Mouse (Mus musculus) thymus, postnatal 10 days (tissue): ENCODE results near the gene Mfrp.
A peak's percentile ranks its signal among the peaks of the same experiment; 100 is the strongest.

ENCODE experiments used
- DNase-seq, 2 experiments: peaks; one replicate each; pipeline ENCODE4 v3.0.0; 2021; ENCODE audit warnings: low spot score in 2 of 2

Gene Mfrp

DNA sequence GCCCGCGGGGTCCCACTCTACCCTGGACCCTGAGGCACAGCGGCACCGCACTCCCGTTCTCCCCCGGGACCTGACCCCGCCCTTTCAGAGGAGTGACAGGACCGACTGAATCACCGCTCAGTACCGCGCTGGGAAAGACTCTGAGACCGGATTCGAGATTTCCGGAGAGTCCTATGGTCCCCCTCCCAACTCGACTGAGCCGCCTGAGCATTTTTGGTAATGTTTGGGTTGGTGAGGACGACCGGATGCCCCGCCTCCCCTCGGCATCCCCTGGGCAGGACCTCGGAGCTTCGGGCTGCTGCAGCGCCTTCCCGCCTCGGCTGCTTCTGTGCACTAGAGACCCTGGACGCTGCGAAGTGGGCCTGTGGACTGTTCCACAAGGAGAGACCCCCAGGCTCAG lies 28.5 kb downstream of the Mfrp start:
- DNase-seq, result peak; percentile 70 to 72

DNA sequence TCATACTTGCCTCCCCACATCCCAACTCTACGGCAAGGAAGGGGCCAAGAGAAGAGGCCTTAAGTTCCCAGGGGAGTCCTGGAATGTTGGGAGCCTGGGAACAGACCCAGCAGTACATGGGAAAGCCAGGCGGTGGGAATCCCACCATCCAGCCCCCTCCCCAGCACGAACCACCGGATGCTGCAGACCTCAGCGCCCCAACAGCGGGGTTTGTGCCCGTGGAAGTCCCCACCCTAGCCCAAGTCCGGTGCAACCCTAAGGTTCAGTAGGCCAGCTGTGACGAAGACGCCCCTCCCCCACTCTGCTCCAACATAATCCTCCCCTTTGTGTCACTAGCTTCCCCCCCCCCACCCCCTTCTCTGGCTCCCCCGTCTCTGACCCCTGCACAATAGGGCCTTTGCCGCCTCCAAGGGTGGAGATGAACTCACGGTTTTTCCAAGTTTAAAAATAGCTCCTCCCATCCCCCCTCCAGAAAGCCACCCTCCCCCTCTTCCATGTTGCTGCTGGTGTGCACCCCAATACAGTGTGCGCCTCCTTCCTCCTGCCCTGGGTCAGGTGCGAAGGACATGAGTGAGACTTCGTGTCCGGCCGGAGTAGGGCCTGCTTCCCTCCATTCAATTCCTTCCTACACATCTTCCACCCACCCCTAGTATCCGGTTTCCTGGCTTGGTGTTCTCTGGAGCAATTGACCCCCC lies 29.2 kb downstream of the Mfrp start:
- peak in 1 of 2 experiments; percentile 34 for DNase-seq

DNA sequence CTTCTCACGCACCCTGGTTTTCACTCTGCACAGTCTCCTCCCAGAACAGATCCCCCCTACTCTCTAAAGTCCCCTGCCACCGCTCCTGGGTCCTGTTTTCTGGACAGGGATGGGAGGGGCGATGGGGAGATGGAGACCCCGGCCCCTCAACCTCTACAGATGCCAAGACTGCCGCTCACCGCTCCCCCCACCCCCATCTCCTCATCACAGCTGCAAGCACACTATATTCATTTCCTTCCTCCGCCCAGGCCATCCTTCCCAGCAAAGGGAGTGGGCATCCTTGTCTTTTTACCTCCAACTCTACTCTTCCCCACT lies 29.7 kb downstream of the Mfrp start:
- DNase-seq, result no peak

DNA sequence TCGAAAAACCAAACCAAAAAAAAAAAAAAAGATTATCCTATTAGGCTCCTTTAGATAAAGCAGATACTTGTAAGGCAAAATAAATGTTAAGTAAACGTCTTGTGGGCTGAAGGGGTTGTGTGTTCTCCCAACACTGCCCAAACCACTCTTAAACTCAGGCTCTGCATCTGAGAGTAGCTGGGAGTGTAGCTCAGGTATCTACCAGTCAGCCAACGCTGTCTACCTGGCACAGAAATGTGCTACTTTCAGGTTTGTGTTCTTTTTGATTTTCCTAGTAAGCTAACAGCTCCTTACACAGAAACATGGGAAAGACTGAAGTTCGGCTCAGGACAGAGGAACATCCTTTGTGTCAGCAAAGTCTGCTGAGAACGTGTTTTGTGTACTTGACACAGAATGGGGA lies 30.7 kb downstream of the Mfrp start:
- no peak for DNase-seq

DNA sequence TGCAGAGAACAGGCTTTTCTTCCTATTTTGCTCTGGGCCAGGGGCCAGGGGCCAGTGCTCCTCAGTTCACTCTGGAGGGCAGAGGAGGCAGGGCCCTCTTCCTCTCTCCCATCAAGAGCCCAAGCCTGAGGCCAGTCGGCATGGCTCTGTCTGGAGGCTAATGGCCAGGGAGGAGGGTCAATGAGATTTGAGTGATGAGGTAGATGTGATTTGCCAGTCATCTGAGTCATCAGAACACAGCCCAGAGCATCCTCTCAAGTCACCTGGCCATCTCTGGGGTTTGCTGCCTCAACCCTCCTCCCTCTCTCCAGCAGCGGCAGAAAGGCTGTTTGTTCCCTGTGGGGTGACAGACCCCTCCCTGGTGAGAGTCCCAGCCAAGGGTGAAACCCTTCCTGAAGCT lies 31.8 kb downstream of the Mfrp start:
- no peak for DNase-seq

DNA sequence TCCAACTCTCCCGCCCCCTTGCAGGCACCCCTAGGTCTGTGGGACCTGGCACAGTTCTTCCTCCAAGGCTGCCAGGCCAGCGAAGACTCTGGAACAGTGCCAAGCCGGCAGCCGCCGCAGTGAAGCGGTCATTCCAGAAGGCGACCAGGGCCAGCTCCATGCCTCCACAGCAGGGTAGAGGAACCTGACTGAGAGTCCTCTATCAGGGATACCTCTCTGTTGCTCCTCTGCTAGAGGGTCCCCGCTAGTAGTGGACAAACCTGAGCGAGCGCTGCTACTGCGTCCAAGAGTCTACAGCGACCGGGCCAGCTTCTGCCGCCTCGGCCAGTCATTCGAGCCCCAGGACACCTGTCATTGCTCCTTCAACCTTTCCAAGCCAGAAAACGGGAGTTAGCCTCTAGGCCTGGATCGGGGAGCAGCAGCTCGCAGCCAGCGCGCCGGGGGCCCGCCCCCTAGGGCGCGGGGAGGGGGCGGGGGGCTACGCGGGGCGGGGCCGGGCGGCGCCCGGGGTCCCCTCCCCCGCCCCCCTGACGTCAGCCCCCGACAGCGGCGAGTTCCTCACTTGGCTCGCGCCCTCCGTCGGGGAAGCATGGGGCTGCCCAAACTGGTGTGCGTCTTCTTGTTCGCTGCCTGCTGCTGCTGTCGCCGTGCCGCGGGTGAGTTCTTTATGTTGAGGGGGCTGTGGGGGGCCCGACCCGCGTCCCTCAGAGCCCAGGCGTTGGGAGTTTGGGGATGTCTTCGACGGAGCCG lies 32.7 kb downstream of the Mfrp start, which contains the start of gene Mcam:
TSS of gene Mcam (plus strand) at position 369 of the 750 bp plus-strand sequence.
- DNase-seq, result peak in 1 of 2 experiments; percentile 50

DNA sequence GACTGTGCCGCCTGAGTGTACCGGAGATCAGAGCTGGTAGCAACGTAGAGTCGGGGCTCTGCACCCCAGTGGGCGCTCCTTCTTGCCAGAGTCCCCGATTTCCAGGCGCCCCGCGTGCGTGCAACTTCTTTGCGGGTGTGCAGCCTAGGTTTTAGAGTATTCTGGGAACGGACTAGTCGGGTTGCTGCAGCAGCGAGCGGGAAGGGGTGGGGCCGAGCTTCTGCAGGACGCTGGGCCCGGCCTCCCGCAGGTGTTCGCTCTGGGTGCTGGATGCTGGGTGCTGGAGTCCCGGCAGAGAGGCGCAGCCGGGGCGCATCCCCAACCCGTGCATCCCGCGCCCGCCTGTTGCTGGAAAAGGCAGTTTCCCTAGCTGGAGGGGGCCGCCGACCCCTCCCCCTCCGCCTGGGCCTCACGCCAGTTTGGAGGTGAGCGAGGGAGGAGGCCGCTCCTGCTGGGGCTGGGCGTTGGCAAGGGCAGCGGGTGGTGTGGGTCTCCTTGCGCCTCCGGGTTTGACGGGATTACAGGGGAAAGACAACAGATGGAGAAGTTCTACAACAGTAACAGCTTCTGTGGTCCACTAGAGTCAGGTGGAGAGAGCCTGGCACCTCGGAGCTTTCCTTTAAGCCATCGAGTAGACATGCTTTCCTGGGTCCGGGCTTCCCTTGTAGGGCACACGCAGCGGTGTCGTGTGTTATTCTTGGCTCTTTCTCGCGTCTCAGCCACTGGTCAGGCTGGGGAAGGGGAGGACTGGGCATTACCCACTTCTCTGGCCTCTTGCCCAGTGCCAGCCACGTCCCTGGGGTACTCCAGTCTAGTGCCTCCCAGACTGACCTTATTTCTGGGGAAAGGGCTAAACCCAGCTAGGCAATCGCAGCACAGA lies 33.6 kb downstream of the Mfrp start:
- peak; percentile 45 to 55 for DNase-seq

DNA sequence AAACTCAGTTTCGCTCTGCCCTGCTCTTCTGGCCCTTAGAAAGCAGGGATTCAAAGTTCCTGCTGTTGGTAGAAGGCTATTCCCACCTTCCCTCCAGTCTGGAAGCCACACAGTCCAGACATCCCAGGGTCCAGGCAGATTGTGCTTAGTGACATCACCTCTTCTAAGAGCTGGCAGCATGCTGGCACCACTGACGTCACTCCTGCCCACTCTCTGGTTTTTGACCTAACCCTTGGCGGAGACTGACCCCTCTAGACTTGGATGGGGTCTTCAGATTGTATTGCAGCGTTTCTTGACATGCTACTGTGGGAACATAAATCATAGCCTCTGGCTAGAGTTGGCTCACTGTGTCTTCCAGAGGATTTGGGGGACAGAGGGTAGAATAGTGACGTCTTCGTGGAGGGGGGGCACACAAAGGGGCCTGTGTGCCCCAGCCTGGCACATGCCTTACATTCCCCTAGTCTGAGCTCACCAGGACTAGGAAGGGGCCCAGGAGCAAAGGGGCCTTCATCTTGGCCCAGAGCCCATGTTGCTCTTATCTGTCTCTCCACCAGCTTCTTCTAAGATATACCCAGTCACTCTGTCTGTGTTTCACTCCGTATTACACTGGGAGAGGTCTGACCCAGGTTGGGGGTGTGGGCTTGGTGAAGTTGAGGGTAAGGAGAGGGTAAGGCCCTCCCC lies 34.3 kb downstream of the Mfrp start:
- DNase-seq, result no peak

DNA sequence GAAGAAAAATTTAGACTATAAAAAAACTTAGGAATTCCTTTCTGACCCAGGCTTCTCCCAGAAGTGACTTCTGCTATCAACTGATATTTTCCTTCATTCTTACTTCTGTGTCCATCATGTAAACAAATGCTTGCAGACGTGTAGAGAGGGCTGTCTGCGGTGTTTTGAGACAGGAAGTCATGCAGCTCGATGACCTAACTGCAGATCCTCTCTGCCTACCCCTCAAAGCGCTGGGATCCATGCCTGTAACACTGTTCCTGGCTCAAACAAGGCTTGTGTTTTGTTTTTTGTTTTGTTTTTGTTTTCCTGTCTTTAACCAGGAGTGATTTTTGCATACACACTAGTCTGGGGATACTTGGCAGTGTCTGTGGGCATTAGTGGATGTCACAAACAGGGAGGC lies 36.3 kb downstream of the Mfrp start:
- DNase-seq, result no peak

DNA sequence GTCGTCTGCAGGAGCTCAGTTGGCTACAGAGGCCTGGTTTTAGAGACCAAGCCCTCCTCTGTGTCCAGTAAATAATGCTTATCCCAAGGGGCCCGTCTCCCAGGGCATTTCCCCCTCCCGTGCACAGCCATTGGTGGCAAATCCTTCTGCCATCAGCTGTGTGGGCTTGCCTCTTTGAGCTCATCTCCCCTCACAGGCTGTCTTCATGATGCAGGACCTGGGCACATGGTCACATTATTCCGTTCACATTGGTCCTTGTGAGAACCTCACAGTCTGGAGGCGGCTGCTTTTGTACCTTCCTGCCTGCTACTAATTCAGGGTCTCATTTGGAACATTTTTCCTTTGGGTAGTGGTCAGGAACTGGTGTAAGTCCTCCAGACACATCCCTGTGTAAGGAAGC lies 40.4 kb downstream of the Mfrp start:
- DNase-seq, result no peak

DNA sequence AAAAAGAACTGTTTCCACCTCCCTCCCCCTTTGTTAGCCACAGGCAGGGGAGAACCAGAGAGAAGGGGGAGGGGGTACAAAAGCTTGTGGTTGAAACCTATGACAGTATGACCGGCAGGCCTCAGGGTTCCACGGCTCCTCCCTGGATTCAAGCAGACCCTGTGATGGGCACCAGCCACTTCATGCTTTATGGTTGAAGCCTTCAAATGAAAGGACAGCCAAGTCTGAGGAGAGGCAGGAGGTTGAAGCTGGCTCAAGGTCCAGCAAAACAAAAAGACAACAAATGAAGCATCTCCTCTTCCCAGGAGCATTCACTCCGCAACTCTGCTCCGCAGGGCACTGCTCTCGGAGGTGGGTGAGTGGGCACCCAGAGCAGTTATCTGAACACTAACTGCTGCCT lies 41.9 kb downstream of the Mfrp start:
- no peak for DNase-seq

DNA sequence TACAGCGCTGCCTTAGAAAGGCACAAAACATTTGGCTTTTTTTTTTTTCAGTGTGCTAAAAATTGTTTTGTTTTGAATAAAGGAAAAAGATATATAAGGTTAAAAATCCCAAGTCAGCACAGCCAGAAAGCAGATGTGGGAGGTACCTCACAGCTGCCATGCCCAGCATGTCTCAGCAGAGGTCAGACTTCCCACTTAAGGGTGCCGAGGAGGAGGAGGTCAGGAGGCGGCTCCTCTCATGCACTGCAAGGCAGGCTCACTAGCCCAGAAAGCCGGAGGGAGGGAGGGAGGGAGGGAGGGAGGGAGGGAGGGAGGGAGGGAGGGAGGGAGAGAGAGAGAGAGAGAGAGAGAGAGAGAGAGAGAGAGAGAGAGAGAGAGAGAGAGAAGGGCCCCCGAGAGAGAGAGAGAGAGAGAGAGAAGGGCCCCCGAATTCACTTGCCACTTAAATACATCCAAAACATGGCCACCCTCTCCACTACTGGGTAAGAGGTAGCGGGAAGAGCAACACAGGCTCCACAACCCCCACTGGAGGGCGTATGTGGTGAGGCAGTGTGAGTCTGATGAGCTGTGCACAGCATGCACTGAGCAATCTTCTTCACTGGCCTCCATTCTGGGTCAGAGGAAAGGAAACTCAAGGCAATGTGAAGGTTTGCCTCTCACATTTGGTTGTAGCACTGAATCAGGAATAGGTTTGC lies 42.6 kb downstream of the Mfrp start:
- DNase-seq, result no peak

DNA sequence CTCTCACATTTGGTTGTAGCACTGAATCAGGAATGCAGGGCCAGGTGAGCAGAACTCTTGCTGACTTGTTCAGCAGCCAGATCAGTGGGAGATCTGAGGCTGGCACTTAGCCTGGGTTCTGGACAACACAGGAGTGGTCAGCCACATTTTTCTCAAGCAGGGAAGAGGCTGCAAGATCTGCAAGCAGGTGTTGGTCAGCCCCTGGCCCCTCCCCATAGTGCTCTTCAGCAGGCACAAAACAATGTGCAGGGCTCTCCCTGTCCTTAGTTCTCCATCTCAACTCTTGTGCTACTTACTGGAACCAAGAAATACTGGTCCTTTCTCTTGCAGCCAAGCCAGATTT lies 43.2 kb downstream of the Mfrp start:
- DNase-seq, result no peak

DNA sequence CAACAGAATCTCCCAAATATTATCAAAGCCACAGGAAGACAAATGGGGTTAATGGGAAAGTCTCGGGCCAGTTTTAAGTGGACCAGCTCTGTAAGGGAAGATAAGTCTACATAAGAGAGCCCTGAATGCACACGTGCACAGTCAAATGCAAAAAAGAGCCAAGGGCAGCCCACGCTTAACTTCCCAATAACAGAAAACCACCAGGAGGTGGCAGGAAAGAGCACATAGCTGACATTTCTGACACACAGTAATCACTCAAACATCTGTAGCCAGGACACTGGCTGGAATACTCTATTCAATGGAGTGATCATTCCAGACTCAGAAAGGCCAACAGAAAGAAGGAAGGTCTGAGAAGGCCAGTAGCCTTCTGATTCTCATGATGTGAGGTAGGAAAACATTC lies 45.8 kb downstream of the Mfrp start:
- no peak for DNase-seq
